Mouse (Mus musculus) retina, postnatal 7 days (tissue): ENCODE results near the gene Epp13.
"Not testable (repeated sequence)": the region's sequence is repeated elsewhere in the genome, so short reads cannot be mapped to it uniquely, and the experiment has no call there.

Experiments
- DNase-seq: peaks from one replicate; pipeline ENCODE4 v3.0.0-alpha.2; 2012; ENCODE audit warnings: low read depth, low spot score

The Epp13 gene

GRCm38 (mm10) chr7:6252410-6252809 lies at the start of gene Epp13:
Gene Epp13 (plus strand): TSS chr7:6252710.
- no peak for DNase-seq

GRCm38 (mm10) chr7:6204200-6204599 lies 48.3 kb upstream of the Epp13 start:
- DNase-seq, result no peak

- DNase-seq, result no peak
These were observed 39.4 kb upstream of the Epp13 start for GRCm38 (mm10) chr7:6213144-6213543.

- not testable (repeated sequence) for DNase-seq
These were observed 37.8 kb upstream of the Epp13 start for GRCm38 (mm10) chr7:6214691-6215090.

- DNase-seq, result no peak
These were observed 32.4 kb upstream of the Epp13 start for GRCm38 (mm10) chr7:6220147-6220546.

- DNase-seq, result no peak
These were observed 30.5 kb upstream of the Epp13 start, which contains the start of gene Zscan5b for GRCm38 (mm10) chr7:6221978-6222377. Gene Zscan5b (plus strand): TSS chr7:6222278.

- peak; percentile 23 for DNase-seq
These were observed 24.0 kb upstream of the Epp13 start for GRCm38 (mm10) chr7:6228491-6228890.

- DNase-seq, result no peak
These were observed 12.7 kb upstream of the Epp13 start for GRCm38 (mm10) chr7:6239787-6240186.

- peak; percentile 38 for DNase-seq
These were observed 11.6 kb upstream of the Epp13 start for GRCm38 (mm10) chr7:6240841-6241425.

- DNase-seq, result no peak
These were observed 7.9 kb upstream of the Epp13 start for GRCm38 (mm10) chr7:6244361-6245292.

- DNase-seq, result no peak
These were observed 1.9 kb downstream of the Epp13 start for GRCm38 (mm10) chr7:6254451-6254850.

GRCm38 (mm10) chr7:6257386-6257785 lies 4.9 kb downstream of the Epp13 start:
- DNase-seq, result no peak

GRCm38 (mm10) chr7:6258232-6259220 lies 6.0 kb downstream of the Epp13 start:
- no peak for DNase-seq

GRCm38 (mm10) chr7:6260004-6260403 lies 7.5 kb downstream of the Epp13 start:
- not testable (repeated sequence) for DNase-seq

- DNase-seq, result no peak
These were observed 9.6 kb downstream of the Epp13 start for GRCm38 (mm10) chr7:6262120-6262519.

GRCm38 (mm10) chr7:6262984-6263383 lies 10.5 kb downstream of the Epp13 start:
- no peak for DNase-seq

- no peak for DNase-seq
These were observed 13.2 kb downstream of the Epp13 start for GRCm38 (mm10) chr7:6265695-6266094.

- DNase-seq, result no peak
These were observed 25.4 kb downstream of the Epp13 start for GRCm38 (mm10) chr7:6277906-6278305.

GRCm38 (mm10) chr7:6282749-6283148 lies 30.2 kb downstream of the Epp13 start:
- peak; percentile 72 for DNase-seq

- peak; percentile 79 for DNase-seq
These were observed 31.1 kb downstream of the Epp13 start for GRCm38 (mm10) chr7:6283451-6284075.

GRCm38 (mm10) chr7:6284442-6285012 lies 32.0 kb downstream of the Epp13 start:
- no peak for DNase-seq
